Mouse (Mus musculus) heart, embryonic 14.5 days (tissue): ENCODE results near the gene Msi2. TPM values are rescaled to one million over a fixed set of nuclear protein-coding genes. Genes with fewer than 3 reads are reported as not detected.

Experiments used
- ATAC-seq: fragments of 200-750 bp; cut with Nextera tagmentation; 2 replicates; pipeline ENCODE4 v1.8.0; 2017; ENCODE audit warnings: low read depth, moderate TSS enrichment; ENCODE audit not compliant: insufficient number of reproducible peaks, insufficient read depth, low FRiP score
- H3K27ac ChIP-seq, 2 experiments: fragments of 200-500 bp in 1 of 2; fragments of 300-500 bp in 1 of 2; sonication (generic) in 1 of 2; replicated peaks in 1 of 2; 2 replicates each; pipeline ENCODE4 v1.5.1; 2012 to 2014; ENCODE audit warnings: low read depth in 2 of 2, low read length in 2 of 2, control low read depth in 1 of 2, mild to moderate bottlenecking in 1 of 2, mixed read lengths in 1 of 2; ENCODE audit not compliant: control insufficient read depth in 1 of 2, insufficient read depth in 1 of 2
- H3K27me3 ChIP-seq: fragments of 300-500 bp; sonication (generic); 2 replicates; pipeline ENCODE4 v1.6.1; 2014; ENCODE audit warnings: mild to moderate bottlenecking, low read length, control low read depth; ENCODE audit not compliant: control insufficient read depth, insufficient read depth
- H3K36me3 ChIP-seq: fragments of 300-500 bp; sonication (generic); 2 replicates; pipeline ENCODE4 v1.6.1; 2014; ENCODE audit warnings: mild to moderate bottlenecking, control low read depth, low read length, mixed read lengths; ENCODE audit not compliant: control insufficient read depth, insufficient read depth
- H3K4me1 ChIP-seq, 2 experiments: fragments of 200-500 bp in 1 of 2; fragments of 300-500 bp in 1 of 2; sonication (generic) in 1 of 2; 2 replicates each; pipeline ENCODE4 v1.6.1; 2012 to 2014; ENCODE audit warnings: low read length in 2 of 2, control low read depth in 1 of 2, mixed read lengths in 1 of 2; ENCODE audit not compliant: control insufficient read depth in 2 of 2, insufficient read depth in 2 of 2
- H3K4me2 ChIP-seq: fragments of 300-500 bp; sonication (generic); 2 replicates; pipeline ENCODE4 v1.6.1; 2014; ENCODE audit warnings: mild to moderate bottlenecking, low read length
- H3K4me3 ChIP-seq, 2 experiments: fragments of 200-500 bp in 1 of 2; fragments of 300-500 bp in 1 of 2; sonication (generic) in 1 of 2; 2 replicates each; pipeline ENCODE4 v1.5.1; 2012 to 2014; ENCODE audit warnings: low read length in 2 of 2, mild to moderate bottlenecking in 2 of 2, control low read depth in 1 of 2, low read depth in 1 of 2, moderate library complexity in 1 of 2; ENCODE audit not compliant: control insufficient read depth in 1 of 2, insufficient read depth in 1 of 2
- H3K9ac ChIP-seq: fragments of 300-500 bp; sonication (generic); 2 replicates; pipeline ENCODE4 v1.6.1; 2014; ENCODE audit warnings: mild to moderate bottlenecking, low read length
- H3K9me3 ChIP-seq: fragments of 300-500 bp; sonication (generic); 2 replicates; pipeline ENCODE4 v1.6.1; 2016; ENCODE audit warnings: low read length, control low read depth; ENCODE audit not compliant: control insufficient read depth
- WGBS: fragments of 180-500 bp; shearing (Covaris S2); extraction: QIAGEN DNeasy Blood & Tissue Kit; methylation state at CpG from one replicate; pipeline ENCODE4 v1.1.7; 2014; 5-methylcytosine and 5-hydroxymethylcytosine counted together
- polyA plus RNA-seq: library from polyadenylated mRNA; unstranded; fragments of >200 nt; fragmentation: Nextera tagmentation; extraction: Ambion mirVana; gene quantifications from 2 replicates; pipeline ENCODE4 v1.2.1, GENCODE M21; 2014

Gene Msi2
- polyA plus RNA-seq, 1 experiment from 2014 or later = 20.9 TPM

DNA sequence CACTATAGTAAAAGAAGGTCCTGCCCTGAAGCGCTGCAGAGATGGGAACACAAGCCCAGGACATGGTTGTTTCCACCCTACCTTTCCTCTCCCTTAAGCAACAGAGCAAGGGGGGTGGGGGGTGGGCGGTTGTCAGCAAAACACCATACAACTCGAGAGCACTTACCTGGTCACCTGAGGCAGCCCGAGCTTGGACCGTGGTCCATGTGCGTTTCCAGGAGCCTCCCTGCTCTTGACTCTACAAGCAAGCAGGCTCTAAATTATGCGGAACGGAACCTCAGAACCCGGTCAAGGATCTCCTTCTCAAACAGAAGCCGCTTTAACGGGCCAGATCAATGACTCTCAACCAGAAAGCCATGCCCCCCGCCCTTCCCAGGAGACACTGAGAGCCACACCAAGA is 30.6 kb downstream of the Msi2 start:
- Histone ChIP-seq H3K27ac (no peak overlapping the region), H3K4me3 (no peak overlapping the region), H3K27me3 (no peaks in the 10 kb centered on the region), H3K4me1 (peaks cover 31 to 54% of the 10 kb centered on the region in 2 experiments), H3K36me3 (peaks cover 60% of the 10 kb centered on the region), H3K9me3 (no peaks in the 10 kb centered on the region), H3K9ac (no peak overlapping the region), H3K4me2 (no peak overlapping the region)
- 90% methylated on average over 12 of the region's 12 CpGs for WGBS
- no peak for ATAC-seq

DNA sequence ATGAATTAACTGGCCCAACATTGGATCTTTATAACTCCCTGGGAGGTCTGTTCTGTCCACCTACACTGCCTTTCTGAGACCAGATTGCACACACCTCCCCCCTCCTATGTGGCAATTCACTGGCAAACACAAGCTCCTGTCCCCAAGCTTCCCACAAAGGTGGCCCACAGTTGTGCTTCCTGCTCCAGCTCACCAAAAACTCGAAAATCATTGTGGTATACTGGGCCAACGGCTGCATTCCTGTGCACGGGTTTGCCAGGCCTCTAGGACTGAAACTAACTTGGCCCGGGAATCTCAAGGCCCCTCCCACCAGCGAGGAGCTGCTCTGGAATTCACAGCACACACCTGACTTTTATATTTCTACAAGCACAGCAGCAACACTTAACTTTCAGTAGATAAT is 31.3 kb downstream of the Msi2 start:
- peaks cover 28 to 49% of the 10 kb centered on the region in 2 experiments for H3K4me1 ChIP-seq
- ATAC-seq = no peak
- no peaks in the 10 kb centered on the region for H3K27me3 ChIP-seq
- no peak overlapping the region for H3K4me2 ChIP-seq
- 40% methylated on average over 5 of the region's 5 CpGs for WGBS
- no peak overlapping the region for H3K4me3 ChIP-seq
- H3K36me3 ChIP-seq = peaks cover 65% of the 10 kb centered on the region
- no peak overlapping the region for H3K9ac ChIP-seq
- H3K9me3 ChIP-seq = no peaks in the 10 kb centered on the region
- H3K27ac ChIP-seq = peak overlapping the region in 1 of 2 experiments; percentile 3; a peak in 1 of 4 replicates

DNA sequence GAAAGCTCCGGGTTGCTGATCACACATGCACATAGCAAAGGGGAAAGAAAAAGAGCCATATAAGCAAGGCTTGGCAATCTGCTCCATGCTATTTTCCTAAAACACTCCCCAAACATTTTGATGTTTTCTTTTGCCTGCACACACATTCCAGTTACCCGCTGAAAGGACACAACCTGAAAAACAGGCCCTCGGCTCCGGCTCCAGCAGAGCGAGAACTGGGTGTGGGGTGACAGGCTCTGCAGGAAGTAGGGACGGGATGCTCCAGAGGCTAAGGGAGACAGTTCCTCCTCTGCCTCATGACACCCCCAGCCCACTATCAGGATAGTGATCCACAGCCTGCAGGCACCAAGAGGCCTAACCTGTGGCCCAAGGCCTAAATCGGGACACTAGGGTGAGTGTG is 32.3 kb downstream of the Msi2 start:
- Histone ChIP-seq H3K9ac (no peak overlapping the region), H3K4me3 (no peak overlapping the region), H3K4me1 (peaks cover 23 to 41% of the 10 kb centered on the region in 2 experiments), H3K36me3 (peaks cover 66% of the 10 kb centered on the region), H3K9me3 (no peaks in the 10 kb centered on the region), H3K27ac (no peak overlapping the region), H3K27me3 (no peaks in the 10 kb centered on the region), H3K4me2 (no peak overlapping the region)
- WGBS = 75% methylated on average over 7 of the region's 7 CpGs
- no peak for ATAC-seq

DNA sequence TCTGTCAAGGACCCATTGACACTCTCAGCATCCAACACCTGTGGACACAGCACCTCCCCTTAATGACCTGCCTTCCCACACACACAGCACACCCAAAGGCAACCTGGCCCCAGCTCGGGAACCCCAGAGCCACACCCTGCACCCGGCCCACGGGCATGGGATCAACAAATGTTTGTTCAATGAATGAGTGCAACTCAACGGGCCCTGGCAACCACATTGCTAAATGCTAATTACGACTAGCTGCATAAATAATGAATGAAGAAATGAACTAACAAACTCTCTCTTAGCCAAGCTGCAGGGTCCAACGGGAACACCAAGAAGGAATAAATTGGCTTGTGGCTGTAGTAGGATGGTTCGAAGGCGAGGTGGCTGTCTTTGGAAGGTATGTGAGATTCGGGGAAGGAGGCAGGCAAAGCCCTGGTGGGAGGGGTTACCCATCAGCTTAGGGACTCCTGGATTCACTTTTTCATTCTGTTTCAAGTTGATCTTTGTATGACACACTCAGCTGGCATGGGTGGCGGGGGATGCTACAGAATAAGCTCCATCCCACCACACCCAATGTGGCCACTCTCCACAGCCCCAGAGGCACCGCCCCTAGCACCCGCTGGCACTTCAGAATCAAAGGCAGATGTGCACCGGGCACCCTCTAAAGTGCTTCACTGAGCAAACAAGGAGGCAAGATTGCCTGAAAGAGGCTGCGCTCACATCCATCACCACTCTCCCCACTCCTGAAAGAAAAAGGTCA is 35.1 kb downstream of the Msi2 start:
- peaks cover 8 to 36% of the 10 kb centered on the region in 2 experiments for H3K4me1 ChIP-seq
- ATAC-seq = no peak
- 82% methylated on average over 14 of the region's 14 CpGs for WGBS

DNA sequence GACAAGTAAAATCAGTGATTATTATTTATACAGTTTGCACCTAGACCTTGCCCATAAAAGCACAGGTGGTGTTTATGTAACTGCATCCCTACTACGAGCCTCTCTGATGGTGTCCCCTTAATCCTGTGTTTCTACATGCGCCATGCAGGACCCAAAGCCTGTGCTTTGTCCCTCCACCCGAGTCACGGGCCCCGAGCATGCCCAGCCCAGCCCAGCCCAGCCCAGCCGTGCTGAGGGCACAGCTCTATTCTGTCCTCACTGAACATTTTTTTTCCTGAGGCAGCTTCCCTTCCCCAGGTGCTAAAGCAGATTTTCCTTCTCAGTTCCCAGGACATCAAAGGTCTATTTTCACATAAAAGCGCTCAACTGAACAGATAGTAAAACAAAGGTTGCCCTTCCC is 41.0 kb downstream of the Msi2 start:
- H3K27me3 ChIP-seq = no peaks in the 10 kb centered on the region
- H3K27ac ChIP-seq = 0 out of 4 replicates have a peak overlapping the region, but pooled peaks of 1 of the 2 experiments have one; percentile 24
- H3K9me3 ChIP-seq = no peaks in the 10 kb centered on the region
- WGBS = 73% methylated on average over 7 of the region's 7 CpGs
- H3K4me1 ChIP-seq = peaks cover 14 to 44% of the 10 kb centered on the region in 2 experiments
- H3K36me3 ChIP-seq = peaks cover 64% of the 10 kb centered on the region
- no peak for ATAC-seq
- no peak overlapping the region for H3K9ac ChIP-seq
- H3K4me2 ChIP-seq = no peak overlapping the region
- H3K4me3 ChIP-seq = no peak overlapping the region

More for the DNA sequence above, 35.1 kb downstream of the Msi2 start:
- no peaks in the 10 kb centered on the region for H3K9me3 ChIP-seq
- no peak overlapping the region for H3K9ac ChIP-seq
- H3K4me3 ChIP-seq = no peak overlapping the region
- H3K4me2 ChIP-seq = no peak overlapping the region
- peaks cover 79% of the 10 kb centered on the region for H3K36me3 ChIP-seq
- H3K27ac ChIP-seq = no peak overlapping the region
- H3K27me3 ChIP-seq = no peaks in the 10 kb centered on the region

DNA sequence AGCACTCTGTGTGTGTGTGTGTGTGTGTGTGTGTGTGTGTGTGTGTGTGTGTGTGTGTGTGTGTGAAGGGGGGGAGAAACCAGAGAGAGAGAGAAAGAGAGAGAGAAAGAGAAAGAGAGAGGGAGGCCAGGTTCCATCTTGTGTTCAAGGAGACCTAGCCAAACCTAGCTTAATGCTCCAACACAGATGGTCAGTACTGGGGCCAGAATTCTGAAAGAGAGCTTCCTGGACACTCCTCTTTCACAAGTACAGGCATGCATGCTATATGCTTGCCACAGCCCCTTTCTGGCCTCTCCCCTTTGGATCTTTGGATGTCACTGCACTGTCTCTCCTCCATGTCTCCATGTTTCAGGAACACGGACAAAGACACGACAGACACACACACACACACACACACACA is 41.7 kb downstream of the Msi2 start:
- Histone ChIP-seq H3K9me3 (no peaks in the 10 kb centered on the region), H3K36me3 (peaks cover 64% of the 10 kb centered on the region), H3K27ac (no peak overlapping the region), H3K9ac (no peak overlapping the region), H3K27me3 (no peaks in the 10 kb centered on the region), H3K4me2 (no peak overlapping the region), H3K4me1 (peaks cover 14 to 44% of the 10 kb centered on the region in 2 experiments), H3K4me3 (no peak overlapping the region)
- WGBS = 78% methylated on average over 2 of the region's 2 CpGs
- no peak for ATAC-seq

DNA sequence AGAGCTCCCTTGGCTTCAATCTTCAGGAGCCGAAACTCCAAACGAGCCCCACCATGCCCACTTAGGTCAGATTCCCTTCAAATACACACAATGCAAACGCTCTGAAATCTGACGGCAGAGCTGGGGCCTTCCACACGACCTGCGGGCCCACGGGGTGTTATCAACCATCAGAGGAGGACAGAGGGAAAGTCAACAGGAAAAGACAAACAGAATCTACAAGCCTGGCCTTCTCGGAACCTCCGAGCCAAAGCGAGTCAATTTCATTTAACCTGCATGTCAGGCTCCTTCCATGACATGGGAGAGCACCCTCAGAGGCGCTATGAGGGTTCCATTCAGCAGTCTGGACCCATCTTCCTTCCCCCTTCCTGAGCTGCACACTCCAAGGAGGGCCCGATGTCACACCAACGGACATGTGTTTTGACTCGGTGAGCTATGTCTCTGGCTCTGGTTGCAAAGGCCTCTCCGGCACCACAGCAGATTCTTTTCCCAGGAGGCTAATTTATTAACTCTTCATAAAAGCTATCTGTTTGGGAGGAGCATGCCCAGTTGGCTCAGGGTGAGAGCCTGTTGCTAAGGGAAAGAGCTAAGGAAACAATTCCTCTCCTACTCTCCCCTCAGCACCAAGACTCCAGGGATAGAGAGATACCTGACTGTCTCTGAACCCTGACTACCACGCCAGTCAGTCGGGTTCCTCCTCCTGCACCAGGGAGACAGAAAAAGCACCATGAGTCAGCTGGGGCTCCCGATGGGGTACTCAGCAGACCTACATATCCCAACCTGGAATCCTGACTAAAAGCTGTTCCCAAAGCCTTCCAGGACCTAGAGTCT is 42.6 kb downstream of the Msi2 start:
- Histone ChIP-seq H3K4me1 (peaks cover 14 to 43% of the 10 kb centered on the region in 2 experiments), H3K36me3 (peaks cover 72% of the 10 kb centered on the region), H3K27me3 (no peaks in the 10 kb centered on the region), H3K9me3 (no peaks in the 10 kb centered on the region), H3K4me3 (no peak overlapping the region), H3K4me2 (no peak overlapping the region), H3K27ac (0 out of 4 replicates have a peak overlapping the region, but pooled peaks of 1 of the 2 experiments have one; percentile 39), H3K9ac (no peak overlapping the region)
- ATAC-seq = no peak
- 75% methylated on average over 18 of the region's 18 CpGs for WGBS
